8 mouse cellular contexts compared by ENCODE assay signal in the genomic region with DNA sequence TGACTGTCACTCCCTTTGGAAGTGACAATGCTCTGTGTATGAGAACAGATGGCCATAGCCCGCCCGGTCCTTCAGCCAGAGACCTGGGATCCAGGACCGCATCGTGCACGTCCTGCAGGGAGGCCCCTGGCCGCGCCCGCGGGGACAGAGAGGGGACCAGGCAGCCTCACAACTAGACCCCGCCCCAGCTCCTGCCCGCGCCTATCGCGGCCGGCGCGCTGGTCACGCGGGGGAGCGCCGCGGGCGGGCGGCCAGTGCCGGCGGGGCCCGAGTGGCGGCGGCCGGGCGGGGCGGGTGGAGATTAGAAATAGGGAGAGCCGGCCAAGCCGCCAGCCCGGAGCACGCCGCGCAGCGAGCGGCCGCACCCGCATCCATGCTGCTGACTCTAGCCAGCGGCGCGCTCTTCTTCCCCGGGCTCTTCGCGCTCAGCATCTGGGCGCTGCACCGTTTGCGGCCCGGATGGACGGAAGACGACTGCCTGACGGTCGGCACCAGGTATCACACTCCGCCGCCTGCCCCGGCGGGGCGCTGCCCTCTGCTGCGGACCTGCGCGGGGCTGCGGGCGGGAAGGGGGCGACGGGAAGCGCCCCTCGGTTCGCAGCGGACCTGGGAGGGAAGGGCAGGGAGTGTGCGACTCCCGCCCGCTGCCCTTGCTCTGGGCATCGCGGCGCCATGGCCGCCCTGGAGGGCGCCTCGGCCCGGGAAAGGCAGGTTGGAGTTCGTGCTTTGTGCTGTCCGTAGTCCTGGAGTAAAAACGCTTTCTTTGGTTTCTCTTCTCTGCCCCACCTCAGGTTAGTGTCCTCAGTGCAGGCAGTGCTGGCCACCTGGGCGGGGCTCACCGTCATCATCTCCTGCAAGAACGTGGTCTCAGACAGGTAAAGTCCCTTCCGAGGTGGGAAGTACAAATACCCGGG. TPM values are rescaled to one million over a fixed set of nuclear protein-coding genes. Genes with fewer than 3 reads are reported as not detected.
A peak's percentile ranks its signal among the peaks of the same experiment; 100 is the strongest.
DNase-seq lines count a peak whose midpoint lies in the region; ATAC-seq and TF ChIP-seq lines count a peak whose summit lies in the region.

No protein-coding gene starts in this region.

- TF ChIP-seq RAD21 in CH12.LX (IDR thresholded peaks at IDR 0.05; ENCODE audit: low read depth, low read length) = no peak

- WGBS in forebrain, embryonic 14.5 days = under 1% methylated on average over 65 of the region's 90 CpGs
- WGBS in liver, embryonic 16.5 days (ENCODE audit: insufficient replicate concordance) = under 1% methylated on average over 89 of the region's 90 CpGs
- under 1% methylated on average over 68 of the region's 90 CpGs for WGBS in neural tube, embryonic 11.5 days
- WGBS in stomach, embryonic 15.5 days = under 1% methylated on average over 90 of the region's 90 CpGs

- TF ChIP-seq POLR2A in CH12.LX (IDR thresholded peaks at IDR 0.05; ENCODE audit: low read depth, low read length) = peak; percentile 65

- no peak for TF ChIP-seq EP300 in CH12.LX (IDR thresholded peaks at IDR 0.05; ENCODE audit: low read length)

- peak; percentile 28 for DNase-seq in CH12.LX (ENCODE audit: extremely low read depth)
- peak; percentile 90 for DNase-seq in cerebellum, adult 11 months
- DNase-seq in forebrain, embryonic 14.5 days (ENCODE audit: low spot score) = peak; percentile 87
- peak; percentile 88 to 91 for DNase-seq in heart, postnatal 10 days
- peak; percentile 85 to 92 for DNase-seq in kidney, postnatal 4 days
- DNase-seq in neural tube, embryonic 11.5 days (ENCODE audit: low spot score) = peak; percentile 89

- TF ChIP-seq CTCF in CH12.LX (conservative IDR thresholded peaks at IDR 0.05 in 1 of 2, IDR thresholded peaks at IDR 0.05 in 1 of 2; ENCODE audit: low read depth in 2 of 2, low read length in 2 of 2) = 0 out of 4 replicates have a peak, but pooled peaks of 1 of the 2 experiments have one; percentile 1

- H3K36me3 ChIP-seq in CH12.LX (replicated peaks in 1 of 2; ENCODE audit: control insufficient read depth in 1 of 2, insufficient read depth in 1 of 2, low read length in 1 of 2) = peaks cover 0 to 16% of the 10 kb centered on the region in 2 experiments
- peaks cover 24% of the 10 kb centered on the region for H3K36me3 ChIP-seq in forebrain, embryonic 14.5 days (ENCODE audit: control insufficient read depth, insufficient read depth, low read length)
- H3K36me3 ChIP-seq in liver, embryonic 16.5 days (ENCODE audit: control insufficient read depth, insufficient read depth) = no peaks in the 10 kb centered on the region
- H3K36me3 ChIP-seq in neural tube, embryonic 11.5 days (ENCODE audit: control insufficient read depth, insufficient read depth, low read length) = no peaks in the 10 kb centered on the region
- H3K36me3 ChIP-seq in stomach, embryonic 15.5 days = peaks cover 16% of the 10 kb centered on the region; the same call in 1 of the 2 replicates

- ATAC-seq in forebrain, embryonic 14.5 days = peak; percentile 99
- ATAC-seq in liver, embryonic 16.5 days (ENCODE audit: low read depth) = peak; percentile 98
- peak; percentile 96 for ATAC-seq in neural tube, embryonic 11.5 days (ENCODE audit: insufficient read depth, low FRiP score, low TSS enrichment)
- peak; percentile 98 for ATAC-seq in stomach, embryonic 15.5 days (ENCODE audit: insufficient read depth, low FRiP score, low read depth)

- H3K27ac ChIP-seq in CH12.LX (ENCODE audit: insufficient read depth, low read depth) = no peak overlapping the region
- H3K27ac ChIP-seq in forebrain, embryonic 14.5 days (ENCODE audit: low read depth, low read length) = peak overlapping the region; percentile 75
- H3K27ac ChIP-seq in liver, embryonic 16.5 days (ENCODE audit: low read length) = no peak overlapping the region
- H3K27ac ChIP-seq in neural tube, embryonic 11.5 days (ENCODE audit: low read depth, low read length) = peak overlapping the region; percentile 3; the same call in 1 of the 2 replicates
- H3K27ac ChIP-seq in stomach, embryonic 15.5 days = peak overlapping the region; percentile 86

- peak overlapping the region; percentile 55 for H3K4me2 ChIP-seq in CH12.LX (ENCODE audit: insufficient read depth, low read depth, poor library complexity, severe bottlenecking)
- H3K4me2 ChIP-seq in forebrain, embryonic 14.5 days (ENCODE audit: low read length) = peak overlapping the region; percentile 97
- peak overlapping the region; percentile 97 for H3K4me2 ChIP-seq in liver, embryonic 16.5 days (ENCODE audit: low read depth, low read length)
- H3K4me2 ChIP-seq in neural tube, embryonic 11.5 days (ENCODE audit: low read depth) = peak overlapping the region; percentile 61
- H3K4me2 ChIP-seq in stomach, embryonic 15.5 days = peak overlapping the region; percentile 84

- dilution Hi-C loops in CH12.LX (cut with MboI; ENCODE audit: extremely low pct_ligation_motif_present, extremely low pct_unique_long_range_greater_than_20kb, low sequenced_read_pairs) = no loop called here

- H3K4me1 ChIP-seq in CH12.LX (ENCODE audit: control insufficient read depth in 1 of 2, insufficient read depth in 2 of 2) = peaks cover 0 to 15% of the 10 kb centered on the region in 2 experiments; a peak in 2 of 4 replicates
- no peaks in the 10 kb centered on the region for H3K4me1 ChIP-seq in forebrain, embryonic 14.5 days (ENCODE audit: control insufficient read depth, insufficient read depth, low read length)
- H3K4me1 ChIP-seq in liver, embryonic 16.5 days (ENCODE audit: control insufficient read depth, low read depth, low read length) = peaks cover 8% of the 10 kb centered on the region
- H3K4me1 ChIP-seq in neural tube, embryonic 11.5 days (ENCODE audit: control insufficient read depth, insufficient read depth, low read length) = peaks cover 8% of the 10 kb centered on the region; the same call in 1 of the 2 replicates
- H3K4me1 ChIP-seq in stomach, embryonic 15.5 days = no peaks in the 10 kb centered on the region

- peaks cover 30% of the 10 kb centered on the region for H3K27me3 ChIP-seq in CH12.LX (replicated peaks)
- no peaks in the 10 kb centered on the region for H3K27me3 ChIP-seq in forebrain, embryonic 14.5 days (replicated peaks; ENCODE audit: control insufficient read depth, insufficient read depth, low read length)
- H3K27me3 ChIP-seq in liver, embryonic 16.5 days (ENCODE audit: control insufficient read depth, insufficient read depth, low read depth, low read length) = peaks cover 29% of the 10 kb centered on the region
- H3K27me3 ChIP-seq in neural tube, embryonic 11.5 days (ENCODE audit: control insufficient read depth, insufficient read depth, low read length) = no peaks in the 10 kb centered on the region; the same call in 1 of the 2 replicates
- no peaks in the 10 kb centered on the region for H3K27me3 ChIP-seq in stomach, embryonic 15.5 days (replicated peaks)

- H3K9me3 ChIP-seq in CH12.LX (replicated peaks; ENCODE audit: low read length) = no peaks in the 10 kb centered on the region
- no peaks in the 10 kb centered on the region for H3K9me3 ChIP-seq in forebrain, embryonic 14.5 days (replicated peaks; ENCODE audit: control insufficient read depth, low read length)
- H3K9me3 ChIP-seq in liver, embryonic 16.5 days (replicated peaks; ENCODE audit: control insufficient read depth, low read length) = no peaks in the 10 kb centered on the region
- no peaks in the 10 kb centered on the region for H3K9me3 ChIP-seq in neural tube, embryonic 11.5 days (ENCODE audit: control insufficient read depth, low read length)
- no peaks in the 10 kb centered on the region for H3K9me3 ChIP-seq in stomach, embryonic 15.5 days

- intact Hi-C loops in heart, postnatal 10 days (cut with DNase I) = no loop called here

- in situ Hi-C loops in CH12.LX (cut with MboI; ENCODE audit: low pct_ligation_motif_present, low pct_unique_long_range_greater_than_20kb, low sequenced_read_pairs) = no loop called here

- no peaks in the 10 kb centered on the region for H3K79me2 ChIP-seq in CH12.LX (replicated peaks; ENCODE audit: control insufficient read depth, extremely low read depth, insufficient read depth, poor library complexity, severe bottlenecking)

- peak overlapping the region; percentile 59 to 76 (median 64) for H3K4me3 ChIP-seq in CH12.LX (replicated peaks in 1 of 3; ENCODE audit: low read depth in 2 of 3, low read length in 2 of 3, poor library complexity in 1 of 3)
- peak overlapping the region; percentile 94 for H3K4me3 ChIP-seq in forebrain, embryonic 14.5 days (ENCODE audit: low read depth, low read length)
- H3K4me3 ChIP-seq in liver, embryonic 16.5 days (ENCODE audit: low read depth, low read length) = peak overlapping the region; percentile 69
- H3K4me3 ChIP-seq in neural tube, embryonic 11.5 days (ENCODE audit: low read depth, low read length) = peak overlapping the region; percentile 48
- peak overlapping the region; percentile 96 for H3K4me3 ChIP-seq in stomach, embryonic 15.5 days (replicated peaks)

- peak overlapping the region; percentile 46 for H3K9ac ChIP-seq in CH12.LX (ENCODE audit: insufficient read depth, low read depth)
- H3K9ac ChIP-seq in forebrain, embryonic 14.5 days (ENCODE audit: low read length) = peak overlapping the region; percentile 94
- H3K9ac ChIP-seq in liver, embryonic 16.5 days (ENCODE audit: low read depth, low read length) = peak overlapping the region; percentile 67
- peak overlapping the region; percentile 66 for H3K9ac ChIP-seq in neural tube, embryonic 11.5 days (ENCODE audit: low read length)
- peak overlapping the region; percentile 96 for H3K9ac ChIP-seq in stomach, embryonic 15.5 days

RNA-seq across cellular contexts. Expression of a gene that starts 15.4 kb away (rescaled TPM):
- total RNA-seq in CH12.LX (2012; rRNA removed) (0.97 and 1.6 TPM in 2 replicates), CH12.LX (2014; rRNA removed) (1.3 and 1.4 TPM in 2 replicates)
- 1.5 TPM in 1 of 2 replicates, not detected in the other for polyA plus RNA-seq in CH12.LX (2012; ENCODE audit: insufficient read length, low read depth)
- polyA plus RNA-seq in forebrain, embryonic 14.5 days (2014; fragmentation: Nextera tagmentation; extraction: Ambion mirVana) = not detected in 2 replicates
- under 1 TPM in 1 of 2 experiments, not detected in 1; 0.50 TPM for total RNA-seq in heart, postnatal 10 days (2021)
- 0.15 and 0.22 TPM in 2 replicates for polyA plus RNA-seq in liver, embryonic 16.5 days (2015; fragmentation: Nextera tagmentation; extraction: Ambion mirVana)
- 0.46 TPM in 1 of 2 replicates, not detected in the other for polyA plus RNA-seq in neural tube, embryonic 11.5 days (2014; fragmentation: Nextera tagmentation; extraction: Ambion mirVana)
- 0.90 and 1.5 TPM in 2 replicates for polyA plus RNA-seq in stomach, embryonic 15.5 days (2015; fragmentation: Nextera tagmentation; extraction: Ambion mirVana)

RNA-seq across cellular contexts. Expression of a gene that starts 15.4 kb away (rescaled TPM):
- total RNA-seq in CH12.LX (2012; rRNA removed) (41.3 and 57.2 TPM in 2 replicates), CH12.LX (2014; rRNA removed) (44.4 and 51.6 TPM in 2 replicates)
- 34.2 and 46.5 TPM in 2 replicates for polyA plus RNA-seq in CH12.LX (2012; ENCODE audit: insufficient read length, low read depth)
- polyA plus RNA-seq in forebrain, embryonic 14.5 days (2014; fragmentation: Nextera tagmentation; extraction: Ambion mirVana) = 25.0 and 25.7 TPM in 2 replicates
- total RNA-seq in heart, postnatal 10 days (2021) = 1 to 10 TPM; 3.1 to 5.9 TPM
- 10.5 and 11.3 TPM in 2 replicates for polyA plus RNA-seq in liver, embryonic 16.5 days (2015; fragmentation: Nextera tagmentation; extraction: Ambion mirVana)
- 37.9 and 43.6 TPM in 2 replicates for polyA plus RNA-seq in neural tube, embryonic 11.5 days (2014; fragmentation: Nextera tagmentation; extraction: Ambion mirVana)
- polyA plus RNA-seq in stomach, embryonic 15.5 days (2015; fragmentation: Nextera tagmentation; extraction: Ambion mirVana) = 27.9 and 29.8 TPM in 2 replicates

RNA-seq across cellular contexts. Expression of a gene that starts 22.5 kb away (rescaled TPM):
- total RNA-seq in CH12.LX (2012; rRNA removed) (10.2 and 12.3 TPM in 2 replicates), CH12.LX (2014; rRNA removed) (5.8 and 7.0 TPM in 2 replicates)
- polyA plus RNA-seq in CH12.LX (2012; ENCODE audit: insufficient read length, low read depth) = 3.4 and 3.9 TPM in 2 replicates
- 26.1 and 27.5 TPM in 2 replicates for polyA plus RNA-seq in forebrain, embryonic 14.5 days (2014; fragmentation: Nextera tagmentation; extraction: Ambion mirVana)
- 1 to 10 TPM; 8.0 to 8.3 TPM for total RNA-seq in heart, postnatal 10 days (2021)
- 4.1 and 5.5 TPM in 2 replicates for polyA plus RNA-seq in liver, embryonic 16.5 days (2015; fragmentation: Nextera tagmentation; extraction: Ambion mirVana)
- 37.2 and 40.1 TPM in 2 replicates for polyA plus RNA-seq in neural tube, embryonic 11.5 days (2014; fragmentation: Nextera tagmentation; extraction: Ambion mirVana)
- 82.0 and 100 TPM in 2 replicates for polyA plus RNA-seq in stomach, embryonic 15.5 days (2015; fragmentation: Nextera tagmentation; extraction: Ambion mirVana)

RNA-seq across cellular contexts. Expression of a gene that starts 22.6 kb away (rescaled TPM):
- total RNA-seq in CH12.LX (2012; rRNA removed) = 56.1 and 63.4 TPM in 2 replicates
- total RNA-seq in CH12.LX (2014; rRNA removed) = 55.1 and 62.2 TPM in 2 replicates
- 68.8 and 70.7 TPM in 2 replicates for polyA plus RNA-seq in CH12.LX (2012; ENCODE audit: insufficient read length, low read depth)
- 63.8 and 67.9 TPM in 2 replicates for polyA plus RNA-seq in forebrain, embryonic 14.5 days (2014; fragmentation: Nextera tagmentation; extraction: Ambion mirVana)
- 10 to 100 TPM; 31.0 to 32.7 TPM for total RNA-seq in heart, postnatal 10 days (2021)
- polyA plus RNA-seq in liver, embryonic 16.5 days (2015; fragmentation: Nextera tagmentation; extraction: Ambion mirVana) = 13.0 and 14.0 TPM in 2 replicates
- 50.1 and 50.8 TPM in 2 replicates for polyA plus RNA-seq in neural tube, embryonic 11.5 days (2014; fragmentation: Nextera tagmentation; extraction: Ambion mirVana)
- 39.7 and 43.8 TPM in 2 replicates for polyA plus RNA-seq in stomach, embryonic 15.5 days (2015; fragmentation: Nextera tagmentation; extraction: Ambion mirVana)

RNA-seq across cellular contexts. Expression of a gene that starts 41.5 kb away (rescaled TPM):
- total RNA-seq in CH12.LX (2012; rRNA removed) (40.2 and 52.0 TPM in 2 replicates), CH12.LX (2014; rRNA removed) (35.1 and 40.6 TPM in 2 replicates)
- polyA plus RNA-seq in CH12.LX (2012; ENCODE audit: insufficient read length, low read depth) = 41.2 and 41.6 TPM in 2 replicates
- 21.6 and 23.8 TPM in 2 replicates for polyA plus RNA-seq in forebrain, embryonic 14.5 days (2014; fragmentation: Nextera tagmentation; extraction: Ambion mirVana)
- 10 to 100 TPM; 17.4 to 19.2 TPM for total RNA-seq in heart, postnatal 10 days (2021)
- polyA plus RNA-seq in liver, embryonic 16.5 days (2015; fragmentation: Nextera tagmentation; extraction: Ambion mirVana) = 11.9 and 12.5 TPM in 2 replicates
- 18.6 and 18.8 TPM in 2 replicates for polyA plus RNA-seq in neural tube, embryonic 11.5 days (2014; fragmentation: Nextera tagmentation; extraction: Ambion mirVana)
- polyA plus RNA-seq in stomach, embryonic 15.5 days (2015; fragmentation: Nextera tagmentation; extraction: Ambion mirVana) = 24.7 and 25.8 TPM in 2 replicates

Comparison
In these comparisons a context has a peak if more than half of its experiments do, and no peak if none do; other contexts are left out.
1. DNase-seq: peak in every context shown above with its lines; median percentile 90 in cerebellum, adult 11 months; 90 in heart, postnatal 10 days; 89 in neural tube, embryonic 11.5 days; 88 in kidney, postnatal 4 days; 87 in forebrain, embryonic 14.5 days; 28 in CH12.LX.
2. H3K27ac ChIP-seq: peak in forebrain, embryonic 14.5 days (single experiment), neural tube, embryonic 11.5 days (single experiment) and stomach, embryonic 15.5 days (single experiment); none in CH12.LX (single experiment) and liver, embryonic 16.5 days (single experiment).
3. H3K9ac ChIP-seq: peak in every context shown above with its lines; median percentile 96 in stomach, embryonic 15.5 days; 94 in forebrain, embryonic 14.5 days; 67 in liver, embryonic 16.5 days; 66 in neural tube, embryonic 11.5 days; 46 in CH12.LX.
4. Peak in every context shown above with its lines, with median percentiles within 50 percentile points of each other: H3K4me2 ChIP-seq, H3K4me3 ChIP-seq and ATAC-seq.